In genomic region chr7:45787642-45788041, GRCm38 (mm10) we compare ENCODE assay signal across 10 mouse cellular contexts. TPM values are rescaled to one million over a fixed set of nuclear protein-coding genes. Genes with fewer than 3 reads are reported as not detected.
DNase-seq lines count a peak whose midpoint lies in the region; ATAC-seq and TF ChIP-seq lines count a peak whose summit lies in the region.
"Had no signal": no experiment of that assay in that cellular context is flagged by ENCODE, and none has a peak within 500 bp of the region (broad histone marks: within the 10 kb centered on the region; RNA-seq: fewer than 3 reads in every experiment).

No protein-coding gene starts in this region.

- H3K27ac ChIP-seq in lung, embryonic 14.5 days (ENCODE audit: low read depth), result no peak overlapping the region
- H3K27ac ChIP-seq in forebrain, embryonic 15.5 days (replicated peaks), result no peak overlapping the region
- H3K27ac ChIP-seq in limb, embryonic 14.5 days (replicated peaks; ENCODE audit: low read depth, low read length), result no peak overlapping the region
- H3K27ac ChIP-seq: gastrocnemius, adult 2 months; heart, embryonic 15.5 days had no signal

- no peak for TF ChIP-seq POLR2A in limb, embryonic 14.5 days (IDR thresholded peaks at IDR 0.05; ENCODE audit: borderline replicate concordance, extremely low read depth, insufficient read depth, insufficient read length)

- DNase-seq in lung, embryonic 14.5 days, result no peak
- no peak for DNase-seq in lung, postnatal 36 days
- no peak for DNase-seq in limb, embryonic 14.5 days (ENCODE audit: low spot score)
- DNase-seq in B cell, adult 2 months, result no peak
- no peak for DNase-seq in layer of hippocampus, postnatal 14 days (ENCODE audit: low spot score in 2 of 2)
- no peak for DNase-seq in adrenal gland, adult 2 months
- DNase-seq: gastrocnemius, adult 2 months had no signal

- H3K4me3 ChIP-seq in lung, embryonic 14.5 days (ENCODE audit: low read depth, low read length), result no peak overlapping the region; the same call in 1 of the 2 replicates
- H3K4me3 ChIP-seq in forebrain, embryonic 15.5 days, result peak overlapping the region; percentile 61; the same call in 1 of the 2 replicates
- 0 out of 2 replicates have a peak overlapping the region, but pooled peaks have one; percentile 83 for H3K4me3 ChIP-seq in limb, embryonic 14.5 days (replicated peaks; ENCODE audit: low read length)
- H3K4me3 ChIP-seq: gastrocnemius, adult 2 months; heart, embryonic 15.5 days had no signal

- TF ChIP-seq CTCF in lung, embryonic 14.5 days (IDR thresholded peaks at IDR 0.05; ENCODE audit: low read depth), result no peak

- H3K36me3 ChIP-seq in lung, embryonic 14.5 days (ENCODE audit: insufficient read depth), result peaks cover 17% of the 10 kb centered on the region; the same call in 1 of the 2 replicates
- H3K36me3 ChIP-seq in forebrain, embryonic 15.5 days, result peaks cover 49% of the 10 kb centered on the region
- peaks cover 41% of the 10 kb centered on the region for H3K36me3 ChIP-seq in limb, embryonic 14.5 days (ENCODE audit: control insufficient read depth, insufficient read depth, low read length)
- H3K36me3 ChIP-seq: heart, embryonic 15.5 days had no signal

- H3K4me2 ChIP-seq in lung, embryonic 14.5 days, result peak overlapping the region; percentile 92
- H3K4me2 ChIP-seq in forebrain, embryonic 15.5 days (replicated peaks), result peak overlapping the region; percentile 87; the same call in 1 of the 2 replicates
- peak overlapping the region; percentile 95; the same call in 1 of the 2 replicates for H3K4me2 ChIP-seq in limb, embryonic 14.5 days (replicated peaks; ENCODE audit: low read depth, low read length, severe bottlenecking)

- H3K27me3 ChIP-seq in lung, embryonic 14.5 days (ENCODE audit: insufficient read depth, low read length), result 0 out of 2 replicates have a peak, but pooled peaks cover 7% of the 10 kb centered on the region
- no peaks in the 10 kb centered on the region for H3K27me3 ChIP-seq in forebrain, embryonic 15.5 days
- no peaks in the 10 kb centered on the region for H3K27me3 ChIP-seq in limb, embryonic 14.5 days (ENCODE audit: control insufficient read depth, insufficient read depth, low read length)
- H3K27me3 ChIP-seq: embryonic facial prominence, embryonic 15.5 days had no signal

- H3K4me1 ChIP-seq in lung, embryonic 14.5 days (ENCODE audit: insufficient read depth), result peaks cover 11% of the 10 kb centered on the region; the same call in 1 of the 2 replicates
- H3K4me1 ChIP-seq in forebrain, embryonic 15.5 days, result peaks cover 37% of the 10 kb centered on the region
- H3K4me1 ChIP-seq in limb, embryonic 14.5 days (ENCODE audit: control insufficient read depth, insufficient read depth, low read length), result peaks cover 18% of the 10 kb centered on the region

- ATAC-seq in lung, embryonic 14.5 days (ENCODE audit: insufficient read depth), result no peak
- ATAC-seq in forebrain, embryonic 15.5 days (replicated peaks), result no peak
- ATAC-seq in limb, embryonic 14.5 days (ENCODE audit: low FRiP score, low read depth), result no peak

- no peak overlapping the region for H3K9ac ChIP-seq in lung, embryonic 14.5 days
- H3K9ac ChIP-seq in forebrain, embryonic 15.5 days (replicated peaks), result no peak overlapping the region
- no peak overlapping the region for H3K9ac ChIP-seq in limb, embryonic 14.5 days (ENCODE audit: low read depth, low read length, severe bottlenecking)
- H3K9ac ChIP-seq: heart, embryonic 15.5 days had no signal

- H3K9me3 ChIP-seq in lung, embryonic 14.5 days (ENCODE audit: low read depth, low read length), result no peaks in the 10 kb centered on the region
- no peaks in the 10 kb centered on the region for H3K9me3 ChIP-seq in forebrain, embryonic 15.5 days
- H3K9me3 ChIP-seq in limb, embryonic 14.5 days (ENCODE audit: control insufficient read depth, low read length), result no peaks in the 10 kb centered on the region
- H3K9me3 ChIP-seq: embryonic facial prominence, embryonic 15.5 days; heart, embryonic 15.5 days had no signal

- WGBS in lung, embryonic 14.5 days, result 79% methylated on average over 22 of the region's 22 CpGs
- WGBS in forebrain, embryonic 15.5 days, result 91% methylated on average over 22 of the region's 22 CpGs
- WGBS in limb, embryonic 14.5 days, result 83% methylated on average over 22 of the region's 22 CpGs

RNA-seq across cellular contexts. Expression of gene Sult2b1, which starts 3.2 kb away (rescaled TPM):
- 5.0 and 5.9 TPM in 2 replicates for polyA plus RNA-seq in lung, embryonic 14.5 days (2014; fragmentation: Nextera tagmentation; extraction: Ambion mirVana)
- polyA plus RNA-seq in forebrain, embryonic 15.5 days (2015; fragmentation: Nextera tagmentation; extraction: Ambion mirVana), result 6.0 and 7.6 TPM in 2 replicates
- 5.3 and 8.9 TPM in 2 replicates for polyA plus RNA-seq in limb, embryonic 14.5 days (2012; rRNA removed)
- polyA plus RNA-seq in limb, embryonic 14.5 days (2014; fragmentation: Nextera tagmentation; extraction: Ambion mirVana), result 19.0 and 31.7 TPM in 2 replicates
- 10 to 100 TPM in 1 of 2 experiments, 1 to 10 TPM in 1; 8.7 to 12.0 TPM for total RNA-seq in layer of hippocampus, postnatal 14 days (2021)
- 1 to 10 TPM in 1 of 2 experiments, under 1 TPM in 1; 0.49 to 2.0 TPM for total RNA-seq in adrenal gland, adult 2 months (2021)
- polyA plus RNA-seq in adrenal gland, adult 2 months (2012; rRNA removed), result 1.6 and 2.9 TPM in 2 replicates
- total RNA-seq: gastrocnemius, adult 2 months had no signal

RNA-seq across cellular contexts. Expression of gene Lmtk3, which starts 4.1 kb away (rescaled TPM):
- 0.76 and 1.9 TPM in 2 replicates for polyA plus RNA-seq in lung, embryonic 14.5 days (2014; fragmentation: Nextera tagmentation; extraction: Ambion mirVana)
- polyA plus RNA-seq in forebrain, embryonic 15.5 days (2015; fragmentation: Nextera tagmentation; extraction: Ambion mirVana), result 21.7 and 22.9 TPM in 2 replicates
- 46.2 and 70.5 TPM in 2 replicates for polyA plus RNA-seq in limb, embryonic 14.5 days (2012; rRNA removed)
- 1.8 and 2.8 TPM in 2 replicates for polyA plus RNA-seq in limb, embryonic 14.5 days (2014; fragmentation: Nextera tagmentation; extraction: Ambion mirVana)
- 100 to 1,000 TPM; 290 to 306 TPM for total RNA-seq in layer of hippocampus, postnatal 14 days (2021)
- 1 to 10 TPM; 6.2 to 8.6 TPM for total RNA-seq in adrenal gland, adult 2 months (2021)
- 38.0 and 61.3 TPM in 2 replicates for polyA plus RNA-seq in adrenal gland, adult 2 months (2012; rRNA removed)
- polyA plus RNA-seq: heart, embryonic 15.5 days had no signal

RNA-seq across cellular contexts. Expression of gene Cyth2, which starts 26.7 kb away (rescaled TPM):
- polyA plus RNA-seq in lung, embryonic 14.5 days (2014; fragmentation: Nextera tagmentation; extraction: Ambion mirVana), result 109 and 110 TPM in 2 replicates
- polyA plus RNA-seq in forebrain, embryonic 15.5 days (2015; fragmentation: Nextera tagmentation; extraction: Ambion mirVana), result 376 and 383 TPM in 2 replicates
- polyA plus RNA-seq in limb, embryonic 14.5 days (2012; rRNA removed), result 100 and 105 TPM in 2 replicates
- polyA plus RNA-seq in limb, embryonic 14.5 days (2014; fragmentation: Nextera tagmentation; extraction: Ambion mirVana), result 91.7 and 113 TPM in 2 replicates
- total RNA-seq in layer of hippocampus, postnatal 14 days (2021), result 100 to 1,000 TPM; 174 to 179 TPM
- 100 to 1,000 TPM; 127 to 129 TPM for total RNA-seq in adrenal gland, adult 2 months (2021)
- 147 and 170 TPM in 2 replicates for polyA plus RNA-seq in adrenal gland, adult 2 months (2012; rRNA removed)

RNA-seq across cellular contexts. Expression of gene Kcnj14, which starts 36.9 kb away (rescaled TPM):
- polyA plus RNA-seq in lung, embryonic 14.5 days (2014; fragmentation: Nextera tagmentation; extraction: Ambion mirVana), result 0.67 and 1.1 TPM in 2 replicates
- 0.55 and 0.98 TPM in 2 replicates for polyA plus RNA-seq in forebrain, embryonic 15.5 days (2015; fragmentation: Nextera tagmentation; extraction: Ambion mirVana)
- 1.7 and 3.5 TPM in 2 replicates for polyA plus RNA-seq in limb, embryonic 14.5 days (2012; rRNA removed)
- 1.1 and 1.4 TPM in 2 replicates for polyA plus RNA-seq in limb, embryonic 14.5 days (2014; fragmentation: Nextera tagmentation; extraction: Ambion mirVana)
- total RNA-seq in layer of hippocampus, postnatal 14 days (2021), result 1 to 10 TPM; 1.6 to 2.1 TPM
- total RNA-seq in adrenal gland, adult 2 months (2021), result under 1 TPM in 1 of 2 experiments, not detected in 1; 0.20 TPM
- polyA plus RNA-seq in adrenal gland, adult 2 months (2012; rRNA removed), result 0.70 and 1.8 TPM in 2 replicates

RNA-seq across cellular contexts. Expression of gene Grwd1, which starts 43.1 kb away (rescaled TPM):
- polyA plus RNA-seq in lung, embryonic 14.5 days (2014; fragmentation: Nextera tagmentation; extraction: Ambion mirVana), result 85.4 and 95.3 TPM in 2 replicates
- 46.8 and 46.9 TPM in 2 replicates for polyA plus RNA-seq in forebrain, embryonic 15.5 days (2015; fragmentation: Nextera tagmentation; extraction: Ambion mirVana)
- polyA plus RNA-seq in limb, embryonic 14.5 days (2012; rRNA removed), result 33.7 and 38.7 TPM in 2 replicates
- 62.4 and 62.9 TPM in 2 replicates for polyA plus RNA-seq in limb, embryonic 14.5 days (2014; fragmentation: Nextera tagmentation; extraction: Ambion mirVana)
- total RNA-seq in layer of hippocampus, postnatal 14 days (2021), result 10 to 100 TPM; 21.2 to 21.9 TPM
- total RNA-seq in adrenal gland, adult 2 months (2021), result 10 to 100 TPM; 26.9 to 30.1 TPM
- 22.1 and 27.4 TPM in 2 replicates for polyA plus RNA-seq in adrenal gland, adult 2 months (2012; rRNA removed)
